Mouse (Mus musculus): Measurements from ENCODE around the gene Nek7. TPM values are rescaled to one million over a fixed set of nuclear protein-coding genes. Genes with fewer than 3 reads are reported as not detected.

The Nek7 gene
- polyA plus RNA-seq, 1 experiment: 2.6 TPM

DNA sequence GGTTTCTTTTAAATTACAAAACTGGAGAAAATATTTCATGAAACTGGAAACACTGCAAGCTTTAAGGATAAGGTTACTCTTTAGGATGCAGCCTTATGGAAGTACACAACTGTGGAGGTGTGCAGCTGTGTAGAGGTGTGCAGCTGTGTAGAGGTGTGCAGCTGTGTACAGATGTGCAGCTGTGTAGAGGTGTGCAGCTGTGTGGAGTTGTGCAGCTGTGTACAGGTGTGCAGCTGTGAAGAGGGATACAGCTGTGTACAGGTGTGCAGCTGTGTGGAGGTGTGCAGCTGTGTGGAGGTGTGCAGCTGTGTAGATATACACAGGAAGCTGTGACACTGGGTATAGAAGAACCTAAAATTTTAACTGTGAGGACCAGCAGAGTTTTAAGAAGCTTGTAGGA is 81.7 kb downstream of the Nek7 start:
- TF ChIP-seq POLR2A (IDR thresholded peaks at IDR 0.05; ENCODE audit: low read depth, low read length): no peak
- TF ChIP-seq CTCF (IDR thresholded peaks at IDR 0.05; ENCODE audit: extremely low read depth, insufficient read length, insufficient replicate concordance, low read depth, low read length): no peak
- Histone ChIP-seq H3K27me3 (ENCODE audit: control insufficient read depth, insufficient read depth, low read length) (no peaks in the 10 kb centered on the region), H3K4me3 (ENCODE audit: low read depth, low read length) (no peak overlapping the region), H3K27ac (ENCODE audit: insufficient read depth, low read depth, low read length) (no peak overlapping the region), H3K4me1 (ENCODE audit: control insufficient read depth, insufficient read depth, insufficient read length, low read length) (peaks cover 6% of the 10 kb centered on the region), H3K36me3 (ENCODE audit: control insufficient read depth, insufficient read depth, low read length) (no peaks in the 10 kb centered on the region)

DNA sequence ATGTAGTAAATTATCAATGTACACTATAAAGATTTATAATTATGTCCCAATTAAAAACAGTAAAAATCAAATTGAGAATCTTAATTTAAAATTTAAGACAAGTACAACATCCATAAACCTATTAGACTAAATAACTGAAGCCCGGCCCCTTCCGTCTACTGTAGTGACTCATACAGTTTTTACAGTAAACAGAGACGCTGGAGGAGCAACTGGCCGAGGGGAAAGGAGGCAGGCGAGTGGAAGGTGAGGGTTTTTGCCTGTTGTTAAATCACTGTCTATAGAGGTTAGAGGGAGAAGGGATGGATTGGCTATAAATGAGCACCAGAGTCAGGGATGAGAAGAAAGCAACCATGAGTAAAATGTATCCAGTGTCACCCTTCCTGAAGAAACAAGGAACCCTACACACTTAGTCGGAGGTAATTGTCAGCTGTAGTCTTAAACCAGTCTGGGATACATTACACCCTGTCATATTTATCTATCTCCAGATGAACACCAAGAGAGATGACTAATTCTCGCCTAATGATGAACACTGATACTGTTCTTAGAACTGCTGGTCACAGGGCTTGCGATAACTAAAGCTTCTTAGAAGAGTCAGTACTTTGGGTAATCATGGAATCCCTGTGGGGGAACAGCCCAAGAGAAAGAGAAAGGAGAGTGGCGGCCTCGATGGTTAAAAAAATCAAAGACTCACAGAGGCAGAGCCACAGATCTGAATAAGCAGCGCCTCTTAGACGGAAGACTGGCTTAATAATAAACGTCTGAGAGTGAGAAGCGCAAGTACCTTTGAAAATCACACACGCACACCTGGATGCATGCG is 84.0 kb downstream of the Nek7 start:
- no peaks in the 10 kb centered on the region for H3K27me3 ChIP-seq (ENCODE audit: control insufficient read depth, insufficient read depth, low read length)
- no peak overlapping the region for H3K27ac ChIP-seq (ENCODE audit: insufficient read depth, low read depth, low read length)
- H3K4me3 ChIP-seq (ENCODE audit: low read depth, low read length): no peak overlapping the region
- 72% methylated on average over 16 of the region's 16 CpGs for WGBS
- H3K36me3 ChIP-seq (ENCODE audit: control insufficient read depth, insufficient read depth, low read length): no peaks in the 10 kb centered on the region
- no peak for TF ChIP-seq CTCF (IDR thresholded peaks at IDR 0.05; ENCODE audit: extremely low read depth, insufficient read length, insufficient replicate concordance, low read depth, low read length)
- TF ChIP-seq POLR2A (IDR thresholded peaks at IDR 0.05; ENCODE audit: low read depth, low read length): no peak
- H3K4me1 ChIP-seq (ENCODE audit: control insufficient read depth, insufficient read depth, insufficient read length, low read length): peaks cover 3% of the 10 kb centered on the region; the same call in 1 of the 2 replicates

DNA sequence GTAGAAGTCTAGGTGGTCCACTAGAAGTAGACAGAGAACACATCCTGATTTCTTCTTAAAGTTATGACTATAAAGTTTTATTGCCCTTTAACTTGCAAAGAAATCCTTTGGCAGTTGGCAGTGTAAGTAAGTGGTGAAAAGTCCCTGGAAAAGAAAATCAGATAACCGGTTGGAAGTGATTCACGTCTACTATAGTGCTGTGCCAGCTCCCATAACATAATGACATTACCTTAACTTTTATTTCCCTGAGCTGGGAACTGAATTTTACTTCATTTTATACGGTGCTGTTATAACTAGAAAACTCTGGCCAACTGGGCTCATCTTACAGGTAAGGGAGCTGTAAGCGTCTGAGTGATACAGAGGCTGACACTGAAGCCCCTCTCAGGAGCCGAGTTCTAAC is 89.3 kb downstream of the Nek7 start:
- Histone ChIP-seq H3K27ac (ENCODE audit: insufficient read depth, low read depth, low read length) (no peak overlapping the region), H3K4me1 (ENCODE audit: control insufficient read depth, insufficient read depth, insufficient read length, low read length) (no peaks in the 10 kb centered on the region), H3K4me3 (ENCODE audit: low read depth, low read length) (no peak overlapping the region), H3K27me3 (ENCODE audit: control insufficient read depth, insufficient read depth, low read length) (no peaks in the 10 kb centered on the region), H3K36me3 (ENCODE audit: control insufficient read depth, insufficient read depth, low read length) (no peaks in the 10 kb centered on the region)
- WGBS: 37% methylated on average over 5 of the region's 5 CpGs
- no peak for TF ChIP-seq POLR2A (IDR thresholded peaks at IDR 0.05; ENCODE audit: low read depth, low read length)
- no peak for TF ChIP-seq CTCF (IDR thresholded peaks at IDR 0.05; ENCODE audit: extremely low read depth, insufficient read length, insufficient replicate concordance, low read depth, low read length)

DNA sequence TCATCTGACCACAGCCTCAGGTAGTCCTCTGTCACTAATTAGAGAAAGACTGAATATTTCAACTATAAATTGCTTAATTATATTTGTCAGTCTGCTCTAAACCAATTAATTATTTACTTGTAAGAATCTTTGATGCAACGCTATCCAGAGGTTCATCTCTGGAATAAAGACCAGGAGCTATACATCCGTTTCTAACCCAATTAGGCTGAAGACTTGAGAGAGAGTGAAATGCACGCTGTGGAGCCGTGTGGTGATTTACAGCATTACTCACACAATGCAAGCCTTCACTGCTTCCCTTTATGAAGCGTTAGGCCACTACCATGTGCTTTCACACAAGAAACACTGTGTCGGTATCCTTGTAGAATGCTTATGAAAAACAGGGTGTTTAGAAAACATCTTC is 96.0 kb downstream of the Nek7 start:
- Histone ChIP-seq H3K4me1 (ENCODE audit: control insufficient read depth, insufficient read depth, insufficient read length, low read length) (no peaks in the 10 kb centered on the region), H3K27ac (ENCODE audit: insufficient read depth, low read depth, low read length) (no peak overlapping the region), H3K36me3 (ENCODE audit: control insufficient read depth, insufficient read depth, low read length) (no peaks in the 10 kb centered on the region), H3K27me3 (ENCODE audit: control insufficient read depth, insufficient read depth, low read length) (no peaks in the 10 kb centered on the region), H3K4me3 (ENCODE audit: low read depth, low read length) (no peak overlapping the region)
- 91% methylated on average over 6 of the region's 6 CpGs for WGBS
- TF ChIP-seq CTCF (IDR thresholded peaks at IDR 0.05; ENCODE audit: extremely low read depth, insufficient read length, insufficient replicate concordance, low read depth, low read length) (no peak), POLR2A (IDR thresholded peaks at IDR 0.05; ENCODE audit: low read depth, low read length) (no peak)

DNA sequence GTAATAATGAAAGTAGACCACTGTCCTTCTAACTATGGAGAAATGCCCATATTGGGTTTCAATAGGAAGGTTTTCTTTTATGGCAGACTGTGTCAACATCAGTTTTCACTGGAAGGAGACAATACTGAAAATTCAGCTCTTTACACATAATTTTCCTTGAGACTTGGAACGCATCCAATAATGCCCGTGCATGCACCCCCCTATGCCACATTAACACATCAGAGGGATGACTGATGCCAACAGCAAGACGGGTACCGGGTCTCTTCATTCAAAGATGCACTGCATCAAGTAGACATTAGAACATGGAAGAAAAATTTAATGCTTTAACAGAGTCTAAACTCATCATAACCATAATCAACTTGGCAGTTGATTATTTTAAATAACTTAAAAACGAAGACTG is 101.7 kb downstream of the Nek7 start:
- Histone ChIP-seq H3K4me1 (ENCODE audit: control insufficient read depth, insufficient read depth, insufficient read length, low read length) (no peaks in the 10 kb centered on the region), H3K27me3 (ENCODE audit: control insufficient read depth, insufficient read depth, low read length) (no peaks in the 10 kb centered on the region), H3K36me3 (ENCODE audit: control insufficient read depth, insufficient read depth, low read length) (0 out of 2 replicates have a peak, but pooled peaks cover 2% of the 10 kb centered on the region), H3K27ac (ENCODE audit: insufficient read depth, low read depth, low read length) (no peak overlapping the region), H3K4me3 (ENCODE audit: low read depth, low read length) (no peak overlapping the region)
- TF ChIP-seq CTCF (IDR thresholded peaks at IDR 0.05; ENCODE audit: extremely low read depth, insufficient read length, insufficient replicate concordance, low read depth, low read length) (no peak), POLR2A (IDR thresholded peaks at IDR 0.05; ENCODE audit: low read depth, low read length) (no peak)
- WGBS: 70% methylated on average over 5 of the region's 5 CpGs

DNA sequence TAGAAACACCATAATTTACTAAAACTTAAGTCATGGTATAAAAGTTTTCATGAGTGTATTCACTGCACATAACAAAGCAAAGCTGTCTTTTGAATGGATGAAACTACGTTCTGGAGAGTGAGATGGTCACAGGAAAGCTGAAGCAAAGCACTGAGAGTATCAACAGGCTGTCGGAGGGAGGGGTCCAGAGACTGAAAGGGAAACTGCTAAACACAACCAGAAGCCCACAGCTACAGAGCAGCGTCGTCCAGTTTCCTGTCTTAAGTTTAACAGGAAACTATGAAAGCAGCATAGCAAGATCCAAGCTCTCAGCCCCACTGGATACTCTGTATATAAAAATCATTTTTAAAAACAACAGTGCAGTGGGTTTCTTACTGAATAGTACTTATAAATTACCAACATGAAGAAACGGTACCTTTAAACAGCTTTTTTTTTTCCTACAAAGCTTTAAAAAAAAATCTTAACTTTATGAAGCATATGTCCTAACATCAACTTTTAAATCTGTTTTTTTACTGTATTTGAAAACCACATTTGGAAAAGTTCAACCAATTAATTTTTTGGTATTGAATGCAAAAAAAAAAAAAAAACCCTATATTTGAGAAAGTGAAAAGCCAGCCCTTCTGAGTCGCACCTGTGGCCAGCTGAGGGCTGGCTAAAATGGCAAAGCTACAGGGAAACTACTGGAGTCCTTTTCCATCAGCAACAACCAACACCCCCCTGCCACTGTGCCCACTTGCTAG is 102.4 kb downstream of the Nek7 start:
- Histone ChIP-seq H3K27me3 (ENCODE audit: control insufficient read depth, insufficient read depth, low read length) (no peaks in the 10 kb centered on the region), H3K27ac (ENCODE audit: insufficient read depth, low read depth, low read length) (no peak overlapping the region), H3K4me3 (ENCODE audit: low read depth, low read length) (no peak overlapping the region), H3K4me1 (ENCODE audit: control insufficient read depth, insufficient read depth, insufficient read length, low read length) (no peaks in the 10 kb centered on the region), H3K36me3 (ENCODE audit: control insufficient read depth, insufficient read depth, low read length) (0 out of 2 replicates have a peak, but pooled peaks cover 2% of the 10 kb centered on the region)
- WGBS: 64% methylated on average over 6 of the region's 6 CpGs
- TF ChIP-seq POLR2A (IDR thresholded peaks at IDR 0.05; ENCODE audit: low read depth, low read length): no peak
- TF ChIP-seq CTCF (IDR thresholded peaks at IDR 0.05; ENCODE audit: extremely low read depth, insufficient read length, insufficient replicate concordance, low read depth, low read length): no peak

DNA sequence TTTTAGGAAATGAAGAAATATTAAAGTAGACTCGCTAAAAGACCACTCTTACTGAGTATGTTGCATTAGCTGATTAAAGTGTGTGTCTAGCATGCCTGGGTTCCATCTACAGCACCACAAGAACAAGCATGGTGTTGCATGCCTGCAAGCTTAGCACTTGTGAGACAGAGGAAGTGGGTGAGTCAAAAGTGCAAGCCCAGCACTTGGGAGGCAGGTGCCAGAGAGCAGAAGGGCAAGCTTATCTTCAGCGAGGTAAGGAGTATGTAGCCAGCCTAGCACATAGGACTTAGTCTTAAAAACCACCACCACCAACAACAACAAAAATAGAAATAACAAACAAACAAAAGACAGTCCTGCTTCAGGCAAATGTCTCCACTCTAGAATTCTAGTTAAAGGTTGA is 103.0 kb downstream of the Nek7 start:
- no peaks in the 10 kb centered on the region for H3K27me3 ChIP-seq (ENCODE audit: control insufficient read depth, insufficient read depth, low read length)

More for the DNA sequence above, 103.0 kb downstream of the Nek7 start:
- H3K4me3 ChIP-seq (ENCODE audit: low read depth, low read length): no peak overlapping the region
- no peaks in the 10 kb centered on the region for H3K4me1 ChIP-seq (ENCODE audit: control insufficient read depth, insufficient read depth, insufficient read length, low read length)
- 0 out of 2 replicates have a peak, but pooled peaks cover 2% of the 10 kb centered on the region for H3K36me3 ChIP-seq (ENCODE audit: control insufficient read depth, insufficient read depth, low read length)
- H3K27ac ChIP-seq (ENCODE audit: insufficient read depth, low read depth, low read length): no peak overlapping the region
- TF ChIP-seq CTCF (IDR thresholded peaks at IDR 0.05; ENCODE audit: extremely low read depth, insufficient read length, insufficient replicate concordance, low read depth, low read length): no peak
- no peak for TF ChIP-seq POLR2A (IDR thresholded peaks at IDR 0.05; ENCODE audit: low read depth, low read length)
- 55% methylated on average over 2 of the region's 2 CpGs for WGBS

Measured in small intestine, adult 2 months (tissue).